Mouse (Mus musculus) hindbrain, embryonic 11.5 days (tissue): Measurements from ENCODE around the gene Tat. TPM values are rescaled to one million over a fixed set of nuclear protein-coding genes. Genes with fewer than 3 reads are reported as not detected.

Experiments
- ATAC-seq: fragments of 200-750 bp; cut with Nextera tagmentation; 2 replicates; pipeline ENCODE4 v1.8.0; 2017; ENCODE audit warnings: mild to moderate bottlenecking, moderate TSS enrichment, moderate library complexity; ENCODE audit not compliant: low FRiP score
- DNase-seq: peaks from one replicate; pipeline ENCODE4 v3.0.0-alpha.2; 2015; ENCODE audit warnings: low spot score
- H3K27ac ChIP-seq: fragments of 300-500 bp; sonication (generic); 2 replicates; pipeline ENCODE4 v1.5.1; 2014; ENCODE audit warnings: mild to moderate bottlenecking, low read depth, low read length
- H3K27me3 ChIP-seq: fragments of 300-500 bp; sonication (generic); 2 replicates; pipeline ENCODE4 v1.6.1; 2014; ENCODE audit warnings: mild to moderate bottlenecking, low read length, moderate library complexity, mixed read lengths; ENCODE audit not compliant: control insufficient read depth, insufficient read depth
- H3K36me3 ChIP-seq: fragments of 300-500 bp; sonication (generic); 2 replicates; pipeline ENCODE4 v1.6.1; 2014; ENCODE audit warnings: mild to moderate bottlenecking, low read length, moderate library complexity, mixed read lengths; ENCODE audit not compliant: control insufficient read depth, insufficient read depth
- H3K4me1 ChIP-seq: fragments of 300-500 bp; sonication (generic); replicated peaks from 2 replicates; pipeline ENCODE4 v1.6.1; 2014; ENCODE audit warnings: low read length, mixed read lengths; ENCODE audit not compliant: control insufficient read depth, insufficient read depth
- H3K4me2 ChIP-seq: fragments of 300-500 bp; sonication (generic); replicated peaks from 2 replicates; pipeline ENCODE4 v1.6.1; 2014; ENCODE audit warnings: mild to moderate bottlenecking, low read depth, low read length
- H3K4me3 ChIP-seq: fragments of 300-500 bp; sonication (generic); 2 replicates; pipeline ENCODE4 v1.5.1; 2014; ENCODE audit warnings: low read depth, low read length
- H3K9ac ChIP-seq: fragments of 300-500 bp; sonication (generic); 2 replicates; pipeline ENCODE4 v1.6.1; 2014; ENCODE audit warnings: low read depth, low read length
- H3K9me3 ChIP-seq: fragments of 300-500 bp; sonication (generic); 2 replicates; pipeline ENCODE4 v1.6.1; 2016; ENCODE audit warnings: low read length; ENCODE audit not compliant: control insufficient read depth
- WGBS: fragments of 180-500 bp; shearing (Covaris S2); extraction: QIAGEN DNeasy Blood & Tissue Kit; methylation state at CpG from one replicate; pipeline ENCODE4 v1.1.7; 2014; 5-methylcytosine and 5-hydroxymethylcytosine counted together
- polyA plus RNA-seq: library from polyadenylated mRNA; unstranded; fragments of >200 nt; fragmentation: Nextera tagmentation; extraction: Ambion mirVana; gene quantifications from 2 replicates; pipeline ENCODE4 v1.2.1, GENCODE M21; 2014

The Tat gene
- polyA plus RNA-seq, 1 experiment from 2014 or later = not detected

DNA sequence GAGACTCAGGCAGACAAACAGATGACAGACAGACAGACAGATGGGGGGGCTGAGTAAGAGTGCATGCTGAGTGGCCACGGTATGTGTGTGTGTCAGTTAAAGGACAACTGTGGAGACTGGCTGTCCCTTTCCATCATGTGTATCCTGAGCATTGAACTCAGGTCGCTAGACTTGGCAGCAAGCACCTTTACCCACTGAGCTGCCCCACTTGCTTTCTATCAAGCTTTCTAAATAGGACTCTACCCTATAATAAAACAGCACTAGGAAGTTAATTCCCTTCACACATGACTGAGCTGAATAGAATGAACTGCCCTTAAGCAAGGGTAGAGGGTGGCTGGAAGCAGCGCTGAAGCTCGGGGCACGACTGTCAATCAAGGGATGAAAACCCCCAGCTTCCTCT lies 1.9 kb downstream of the Tat start:
- Histone ChIP-seq H3K9me3 (no peaks in the 10 kb centered on the region), H3K36me3 (no peaks in the 10 kb centered on the region), H3K4me3 (no peak overlapping the region), H3K27ac (no peak overlapping the region), H3K4me1 (no peaks in the 10 kb centered on the region), H3K27me3 (no peaks in the 10 kb centered on the region), H3K4me2 (no peak overlapping the region), H3K9ac (no peak overlapping the region)
- DNase-seq (no peak), ATAC-seq (no peak)
- 70% methylated on average over 5 of the region's 5 CpGs for whole genome bisulfite sequencing

DNA sequence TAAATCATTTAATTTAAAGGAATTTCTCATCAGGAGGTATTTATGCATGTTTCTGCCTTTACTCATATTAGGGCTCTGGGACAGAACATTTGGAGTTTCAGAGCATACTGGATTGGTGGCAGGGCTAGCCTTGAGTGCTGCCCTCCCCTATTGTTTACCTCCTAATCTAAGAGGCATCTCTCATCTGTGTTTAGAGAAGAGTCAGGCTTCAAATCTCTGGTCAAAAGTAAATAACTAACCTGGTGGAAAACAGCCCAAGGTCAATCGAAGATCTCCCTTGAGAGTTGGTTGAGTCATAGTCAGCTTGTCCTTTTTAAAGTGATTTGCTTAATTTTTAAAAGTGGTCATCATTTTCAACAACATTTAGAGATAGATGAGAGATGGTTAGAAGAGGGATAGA lies 2.7 kb downstream of the Tat start:
- 86% methylated on average over 1 of the region's 1 CpGs for WGBS
- no peak overlapping the region for H3K27ac ChIP-seq
- ATAC-seq = no peak

DNA sequence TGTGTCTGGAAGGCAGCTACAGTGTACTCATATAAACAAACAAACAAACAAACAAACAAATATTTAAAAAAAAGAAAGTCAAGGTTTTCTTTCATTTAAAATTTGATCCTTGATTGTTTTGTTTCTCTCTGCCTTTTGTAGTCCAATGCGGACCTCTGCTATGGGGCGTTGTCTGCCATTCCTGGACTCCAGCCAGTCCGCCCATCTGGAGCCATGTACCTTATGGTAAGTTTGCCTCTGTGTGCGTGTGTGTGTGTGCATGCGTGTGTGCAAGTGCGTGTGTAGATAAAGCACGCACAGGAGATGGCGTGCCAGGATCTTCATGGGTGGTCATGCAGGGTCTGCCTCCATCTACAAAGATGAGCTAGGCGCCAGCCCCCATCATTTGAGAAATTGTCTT lies 7.1 kb downstream of the Tat start:
- WGBS = 93% methylated on average over 9 of the region's 9 CpGs
- no peaks in the 10 kb centered on the region for H3K36me3 ChIP-seq
- no peaks in the 10 kb centered on the region for H3K9me3 ChIP-seq
- H3K4me2 ChIP-seq = no peak overlapping the region
- H3K27me3 ChIP-seq = no peaks in the 10 kb centered on the region
- ATAC-seq (no peak), DNase-seq (no peak)
- H3K4me1 ChIP-seq = no peaks in the 10 kb centered on the region
- H3K27ac ChIP-seq = no peak overlapping the region
- H3K4me3 ChIP-seq = no peak overlapping the region
- H3K9ac ChIP-seq = no peak overlapping the region

More for the DNA sequence above, 2.7 kb downstream of the Tat start:
- no peak for DNase-seq
- Histone ChIP-seq H3K4me2 (no peak overlapping the region), H3K9me3 (no peaks in the 10 kb centered on the region), H3K27me3 (no peaks in the 10 kb centered on the region), H3K4me1 (no peaks in the 10 kb centered on the region), H3K36me3 (no peaks in the 10 kb centered on the region), H3K4me3 (no peak overlapping the region), H3K9ac (no peak overlapping the region)

DNA sequence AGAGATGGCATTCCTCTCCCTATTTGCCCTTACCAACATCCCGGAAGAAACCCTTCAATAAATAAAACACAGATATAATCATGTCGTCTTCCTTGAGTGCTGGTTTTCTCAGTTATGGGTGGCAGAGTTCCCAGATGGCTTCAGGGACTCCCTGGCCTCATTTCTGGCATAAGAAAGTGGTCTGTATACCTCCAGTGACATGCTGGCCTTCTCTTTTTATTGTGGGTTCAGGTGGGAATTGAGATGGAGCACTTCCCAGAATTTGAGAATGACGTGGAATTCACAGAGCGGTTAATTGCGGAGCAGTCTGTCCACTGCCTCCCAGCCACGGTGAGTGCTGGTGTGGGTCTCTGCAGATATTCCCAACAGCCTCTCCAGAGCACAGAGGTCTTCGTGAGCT lies 7.8 kb downstream of the Tat start:
- ATAC-seq = no peak

DNA sequence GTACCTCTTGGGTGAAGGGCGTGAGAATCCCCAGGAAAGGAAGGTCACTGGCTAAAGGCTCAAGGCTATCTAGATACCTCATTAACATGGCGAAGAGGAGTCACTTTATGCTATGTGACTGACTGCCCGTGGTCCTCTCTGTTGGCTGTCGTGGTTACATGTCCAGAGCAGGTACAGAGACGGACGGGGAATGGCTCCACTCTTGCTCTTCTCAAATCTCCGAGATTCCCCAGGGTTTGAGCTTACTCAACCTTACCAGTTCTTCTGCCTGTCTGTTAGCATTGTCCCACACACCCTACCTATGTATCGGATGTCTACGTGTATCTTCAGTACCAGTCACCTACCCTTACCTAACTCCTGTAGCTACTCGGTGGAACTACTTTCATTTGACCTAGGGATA lies 9.7 kb downstream of the Tat start:
- ATAC-seq (no peak), DNase-seq (no peak)
- no peaks in the 10 kb centered on the region for H3K36me3 ChIP-seq
- 84% methylated on average over 10 of the region's 10 CpGs for WGBS
- H3K4me1 ChIP-seq = no peaks in the 10 kb centered on the region
- H3K27ac ChIP-seq = no peak overlapping the region
- H3K9me3 ChIP-seq = no peaks in the 10 kb centered on the region
- H3K27me3 ChIP-seq = no peaks in the 10 kb centered on the region
- no peak overlapping the region for H3K4me2 ChIP-seq
- H3K4me3 ChIP-seq = no peak overlapping the region
- H3K9ac ChIP-seq = no peak overlapping the region

More for the DNA sequence above, 7.8 kb downstream of the Tat start:
- no peak overlapping the region for H3K4me3 ChIP-seq
- no peaks in the 10 kb centered on the region for H3K4me1 ChIP-seq
- H3K27me3 ChIP-seq = no peaks in the 10 kb centered on the region
- no peak overlapping the region for H3K27ac ChIP-seq
- no peaks in the 10 kb centered on the region for H3K9me3 ChIP-seq
- no peak overlapping the region for H3K9ac ChIP-seq
- no peak for DNase-seq
- H3K36me3 ChIP-seq = no peaks in the 10 kb centered on the region
- no peak overlapping the region for H3K4me2 ChIP-seq
- 81% methylated on average over 7 of the region's 7 CpGs for WGBS

DNA sequence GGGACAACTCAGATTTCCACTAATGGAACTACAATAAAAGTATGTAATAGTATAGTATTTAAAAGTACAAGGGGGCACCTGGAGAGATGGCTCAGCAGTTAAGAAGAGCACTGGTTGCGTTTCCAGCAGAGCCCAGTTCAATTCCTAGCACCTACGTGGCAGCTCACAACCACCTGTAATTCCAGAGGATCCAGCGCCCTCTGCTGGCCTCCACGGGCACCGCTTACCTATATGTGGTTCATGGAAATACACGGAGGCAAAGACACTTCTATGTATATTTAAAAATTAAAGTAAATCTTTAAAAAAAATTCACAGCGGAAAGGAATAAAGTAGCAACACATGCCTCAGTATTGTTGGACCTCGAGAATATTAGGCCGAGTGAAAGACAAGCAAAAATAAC lies 12.7 kb downstream of the Tat start:
- DNase-seq (peak; percentile 44), ATAC-seq (no peak)
- Histone ChIP-seq H3K4me2 (no peak overlapping the region), H3K4me3 (no peak overlapping the region), H3K27ac (no peak overlapping the region), H3K27me3 (no peaks in the 10 kb centered on the region), H3K36me3 (no peaks in the 10 kb centered on the region), H3K9me3 (no peaks in the 10 kb centered on the region), H3K9ac (no peak overlapping the region), H3K4me1 (no peaks in the 10 kb centered on the region)
- 36% methylated on average over 9 of the region's 9 CpGs for WGBS

DNA sequence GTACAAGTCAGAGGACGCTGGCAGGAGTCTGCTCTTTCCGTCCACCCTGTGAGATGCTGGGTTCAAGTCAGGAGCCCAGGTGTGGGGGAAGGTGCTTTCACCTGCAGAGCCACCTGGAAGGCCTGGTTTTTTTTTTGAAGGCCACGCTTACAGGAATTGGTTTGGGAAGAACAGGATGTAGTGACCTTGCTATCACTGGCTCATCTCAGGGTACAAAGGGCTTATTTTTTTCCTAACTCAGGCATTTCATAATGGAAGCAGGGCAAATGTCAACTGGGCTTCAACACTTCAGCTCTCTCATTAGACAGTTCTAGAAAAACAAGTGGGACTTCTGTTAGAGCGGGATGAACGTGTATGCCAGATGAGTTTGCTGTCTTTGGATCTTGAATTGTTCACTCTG lies 14.1 kb downstream of the Tat start:
- no peaks in the 10 kb centered on the region for H3K9me3 ChIP-seq
- ATAC-seq = no peak
- no peaks in the 10 kb centered on the region for H3K4me1 ChIP-seq
- H3K36me3 ChIP-seq = no peaks in the 10 kb centered on the region
- no peak overlapping the region for H3K9ac ChIP-seq
- no peak overlapping the region for H3K27ac ChIP-seq
- H3K27me3 ChIP-seq = no peaks in the 10 kb centered on the region
- no peak for DNase-seq
- H3K4me2 ChIP-seq = no peak overlapping the region
- 83% methylated on average over 5 of the region's 5 CpGs for WGBS
- no peak overlapping the region for H3K4me3 ChIP-seq

DNA sequence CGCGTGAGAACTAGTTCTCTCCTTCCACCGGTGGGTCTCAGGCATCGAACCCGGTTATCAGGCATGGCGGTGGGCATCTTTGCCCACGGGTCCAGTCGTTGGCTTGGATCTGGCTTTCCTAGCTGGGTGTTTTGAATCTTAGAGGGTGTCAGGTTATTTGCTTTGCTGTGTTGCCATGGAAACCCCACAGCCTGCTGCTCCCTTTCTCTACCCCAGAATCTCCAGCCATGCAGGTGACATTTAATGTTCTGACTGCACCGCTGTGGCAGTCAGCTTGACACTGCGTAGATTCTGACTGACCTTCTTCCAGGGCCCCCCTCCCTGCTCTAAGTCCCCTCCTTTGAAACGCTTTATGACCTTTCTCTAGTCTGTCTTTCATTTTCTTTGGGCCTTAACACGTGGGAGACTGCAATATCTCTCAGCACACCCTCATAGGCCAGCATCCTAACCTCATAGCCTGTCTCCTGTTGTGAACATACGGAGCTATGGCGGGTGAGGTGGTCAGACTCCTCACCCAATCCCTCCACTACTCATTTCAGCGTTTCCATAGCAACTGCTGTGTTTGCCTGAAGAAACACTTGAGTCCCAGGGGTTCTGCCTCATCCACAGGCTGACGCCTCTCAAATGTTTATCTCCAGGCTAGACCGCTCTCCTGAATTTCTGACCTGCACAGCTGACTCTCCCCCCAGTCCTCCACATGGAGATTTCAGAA lies 16.2 kb downstream of the Tat start:
- no peaks in the 10 kb centered on the region for H3K27me3 ChIP-seq
- no peaks in the 10 kb centered on the region for H3K9me3 ChIP-seq
- H3K4me2 ChIP-seq = no peak overlapping the region
- WGBS = 63% methylated on average over 17 of the region's 17 CpGs
- H3K9ac ChIP-seq = no peak overlapping the region
- DNase-seq (peak; percentile 19), ATAC-seq (no peak)
- no peak overlapping the region for H3K27ac ChIP-seq
- H3K4me3 ChIP-seq = no peak overlapping the region
- no peaks in the 10 kb centered on the region for H3K4me1 ChIP-seq
- H3K36me3 ChIP-seq = no peaks in the 10 kb centered on the region

DNA sequence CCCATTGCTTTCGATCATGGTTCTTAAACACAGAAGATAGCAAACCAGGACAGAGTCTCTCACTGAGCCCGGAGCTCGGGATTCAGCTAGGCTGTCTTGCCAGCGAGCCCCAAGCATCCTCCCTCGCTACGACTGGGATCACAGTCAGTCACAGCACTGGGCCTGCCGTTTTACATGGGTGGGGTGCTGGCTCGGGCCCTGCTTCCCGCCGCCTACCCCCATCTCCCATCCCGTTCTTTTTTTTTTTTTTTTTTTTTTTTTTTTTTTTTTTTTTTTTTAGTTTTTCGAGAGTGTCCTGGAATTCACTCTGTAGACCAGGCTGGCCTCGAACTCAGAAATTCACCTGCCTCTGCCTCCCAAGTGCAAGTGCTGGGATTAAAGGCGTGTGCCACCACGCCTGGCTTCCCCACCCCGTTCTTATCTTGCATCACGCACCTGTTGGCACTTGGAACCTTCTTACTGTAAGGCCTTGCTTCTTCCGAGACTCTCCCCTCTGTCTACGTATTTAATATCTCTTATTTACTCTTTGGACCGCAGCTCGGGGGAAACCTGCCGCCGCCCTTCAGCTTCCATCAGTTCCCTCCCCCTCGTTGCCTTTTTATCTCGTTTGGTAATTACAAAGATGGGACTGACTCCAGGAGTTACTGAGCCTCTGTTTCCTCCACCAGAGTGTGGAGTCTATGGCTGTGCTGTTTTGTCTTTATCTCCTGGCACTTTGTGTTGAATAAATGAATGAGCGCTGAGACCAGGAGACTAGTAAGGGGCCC lies 18.2 kb downstream of the Tat start:
- Histone ChIP-seq H3K36me3 (no peaks in the 10 kb centered on the region), H3K4me1 (no peaks in the 10 kb centered on the region), H3K9me3 (no peaks in the 10 kb centered on the region), H3K9ac (no peak overlapping the region), H3K27me3 (no peaks in the 10 kb centered on the region), H3K4me2 (no peak overlapping the region), H3K27ac (no peak overlapping the region), H3K4me3 (no peak overlapping the region)
- 92% methylated on average over 26 of the region's 26 CpGs for WGBS
- ATAC-seq (no peak), DNase-seq (no peak)
